Mouse (Mus musculus): ENCODE results near the gene Olfr1344. TPM values are rescaled to one million over a fixed set of nuclear protein-coding genes. Genes with fewer than 3 reads are reported as not detected.

Olfr1344 gene
- total RNA-seq, 2 experiments from 2014 or later: not detected

Other genes with a start within 250 kb of the Olfr1344 start
- gene Galp, start 241.6 kb upstream of the Olfr1344 start, total RNA-seq (2021): not detected
- not detected for gene Zscan5b, start 216.4 kb upstream of the Olfr1344 start, total RNA-seq (2021)
- not detected for gene Epp13, start 186.0 kb upstream of the Olfr1344 start, total RNA-seq (2021)
- gene Zfp667, start 152.1 kb upstream of the Olfr1344 start, total RNA-seq (2021): 1 to 10 TPM; 3.2 to 3.5 TPM
- gene Zfp583, start 107.4 kb upstream of the Olfr1344 start, total RNA-seq (2021): 1 to 10 TPM; 1.0 to 1.5 TPM
- gene Gm3854, start 94.9 kb upstream of the Olfr1344 start, total RNA-seq (2021): under 1 TPM; 0.22 to 0.32 TPM
- 1 to 10 TPM; 2.2 to 2.4 TPM for gene Zfp78, start 75.4 kb upstream of the Olfr1344 start, total RNA-seq (2021)
- 1 to 10 TPM; 2.6 to 3.2 TPM for gene Zfp28, start 55.4 kb upstream of the Olfr1344 start, total RNA-seq (2021)
- not detected for gene Smim17, start 40.0 kb upstream of the Olfr1344 start, total RNA-seq (2021)
- not detected for gene Gm20715, start 28.4 kb upstream of the Olfr1344 start, total RNA-seq (2021)
- gene Olfr1336, start 17.5 kb downstream of the Olfr1344 start, total RNA-seq (2021): not detected
- gene Olfr1346, start 28.4 kb downstream of the Olfr1344 start, total RNA-seq (2021): not detected
- not detected for gene Olfr5, start 48.3 kb downstream of the Olfr1344 start, total RNA-seq (2021)
- not detected for gene Olfr1347, start 61.1 kb downstream of the Olfr1344 start, total RNA-seq (2021)
- not detected for gene Olfr1348, start 70.1 kb downstream of the Olfr1344 start, total RNA-seq (2021)
- not detected for gene Olfr1349, start 84.3 kb downstream of the Olfr1344 start, total RNA-seq (2021)
- gene Olfr1350, start 126.2 kb downstream of the Olfr1344 start, total RNA-seq (2021): not detected